Mouse (Mus musculus): Measurements from ENCODE around the gene Prss23.
A peak's percentile ranks its signal among the peaks of the same experiment; 100 is the strongest.

Prss23 gene

GRCm38 (mm10) chr7:89508672-89509071, 18.3 kb downstream of the Prss23 start:
- no peak for DNase-seq (ENCODE audit: low read depth, low spot score)

DNA sequence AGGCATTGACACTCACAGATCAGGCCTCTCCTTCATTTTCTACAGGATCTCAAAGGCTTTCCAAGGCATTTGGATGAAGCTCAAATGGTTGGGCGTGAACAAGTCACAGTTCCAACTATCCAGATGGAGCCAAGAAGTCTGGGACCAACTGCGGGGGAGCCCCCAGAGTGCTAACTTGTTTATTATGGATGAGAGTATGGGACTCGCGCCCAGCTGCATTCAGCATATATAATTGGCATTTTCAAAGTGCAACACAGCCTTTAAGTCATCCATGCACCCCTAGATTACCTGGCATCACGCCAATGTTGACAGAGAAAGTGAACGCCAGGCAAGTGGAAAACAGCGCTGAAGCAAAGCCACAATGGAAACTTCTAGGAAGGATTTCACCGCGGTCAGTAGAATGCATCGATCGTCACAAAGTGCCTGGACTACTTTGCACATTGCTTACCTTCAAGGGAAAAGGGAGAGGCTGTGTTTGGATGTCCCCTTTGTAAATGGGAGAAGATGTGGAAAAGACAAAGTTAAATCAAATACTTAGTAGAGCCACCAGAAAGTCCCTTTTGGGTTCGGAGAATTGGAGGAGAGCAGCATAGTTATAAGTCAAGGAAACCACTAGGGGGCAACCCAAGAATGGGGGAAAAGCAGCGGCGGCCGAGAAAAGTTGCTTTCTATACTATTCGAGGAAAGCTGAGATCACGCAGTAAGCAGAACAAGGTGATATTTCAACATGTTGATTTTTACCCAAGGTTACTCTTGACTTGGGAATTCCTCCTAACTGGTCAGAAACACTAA, 27.3 kb downstream of the Prss23 start:
- DNase-seq (ENCODE audit: low read depth, low spot score), result peak; percentile 49

- no peak for DNase-seq (ENCODE audit: low read depth, low spot score)
These were observed 43.0 kb downstream of the Prss23 start for GRCm38 (mm10) chr7:89483769-89484568.

DNA sequence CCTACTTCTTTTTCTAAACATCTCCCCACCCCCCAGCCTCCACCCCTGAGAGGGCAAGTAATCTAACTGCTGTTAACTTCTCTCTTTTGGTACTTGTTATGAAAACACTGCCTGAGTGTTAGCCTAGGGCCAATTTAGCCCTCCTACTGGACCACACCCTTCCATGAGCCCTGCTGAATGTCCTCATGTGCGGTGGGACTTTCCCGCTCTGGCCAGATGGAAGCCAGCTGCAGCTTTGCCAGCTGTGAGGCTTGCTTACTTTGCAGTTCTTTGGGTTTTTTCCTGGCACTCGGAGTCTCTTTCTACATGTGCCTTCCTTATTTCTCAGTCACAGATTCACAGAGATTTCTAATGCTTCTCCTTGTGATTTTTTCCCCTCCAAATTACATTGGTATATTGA, 45.3 kb downstream of the Prss23 start:
- no peak for DNase-seq (ENCODE audit: low read depth, low spot score)

DNA sequence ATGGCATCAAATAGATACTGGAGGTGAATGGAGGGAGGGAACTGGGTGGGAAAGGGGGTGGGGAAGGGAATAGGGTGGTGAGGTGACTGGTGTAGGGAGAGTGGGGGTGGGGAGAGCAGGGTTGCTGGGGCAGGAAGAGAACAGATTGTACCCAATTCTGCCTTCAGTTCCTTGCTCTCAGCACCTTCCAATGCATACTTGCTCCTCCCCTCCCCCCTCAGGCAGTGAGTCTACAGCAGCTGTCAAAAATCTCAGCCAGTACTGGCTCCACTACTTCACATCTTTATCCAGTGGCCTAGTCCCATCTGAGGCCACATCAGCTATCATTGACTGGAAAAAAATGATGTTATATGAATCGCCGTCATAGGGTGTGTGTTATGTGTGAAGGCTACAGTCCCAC, 48.5 kb downstream of the Prss23 start:
- no peak for DNase-seq (ENCODE audit: low read depth, low spot score)

- peak; percentile 51 for DNase-seq (ENCODE audit: low read depth, low spot score)
These were observed 49.5 kb downstream of the Prss23 start for GRCm38 (mm10) chr7:89477294-89477999.

GRCm38 (mm10) chr7:89473442-89473841, 53.5 kb downstream of the Prss23 start:
- no peak for DNase-seq (ENCODE audit: low read depth, low spot score)

- no peak for DNase-seq (ENCODE audit: low read depth, low spot score)
These were observed 63.0 kb downstream of the Prss23 start for GRCm38 (mm10) chr7:89463775-89464592.

GRCm38 (mm10) chr7:89463246-89463645, 63.7 kb downstream of the Prss23 start:
- DNase-seq (ENCODE audit: low read depth, low spot score), result no peak

DNA sequence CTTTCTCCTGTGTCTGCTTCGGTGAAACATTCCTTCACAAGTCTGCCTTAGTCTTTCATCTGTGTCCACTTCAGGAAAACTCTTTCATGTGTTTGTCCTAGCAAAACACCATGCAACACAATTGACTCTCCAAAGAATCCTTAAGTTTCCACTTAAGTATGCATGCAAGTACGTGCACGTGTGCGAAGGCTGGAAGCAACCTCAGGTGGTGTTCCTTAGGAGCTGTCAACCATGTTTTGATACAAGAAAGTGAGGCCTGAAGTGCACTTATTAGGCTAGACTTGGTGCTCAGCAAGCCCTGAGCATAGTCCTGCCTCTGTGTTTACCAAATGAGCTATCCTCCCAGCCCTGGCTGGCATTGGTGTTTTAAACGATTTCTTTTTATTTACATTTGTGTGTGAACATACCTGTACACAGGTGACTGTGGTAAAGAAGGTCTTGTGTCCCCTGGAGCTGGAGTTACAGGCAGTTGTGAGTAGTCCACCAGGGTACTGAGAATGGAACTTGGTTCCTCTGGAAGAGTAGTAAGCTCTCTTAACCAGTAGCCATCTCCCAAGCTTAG, 64.3 kb downstream of the Prss23 start:
- no peak for DNase-seq (ENCODE audit: low read depth, low spot score)

DNA sequence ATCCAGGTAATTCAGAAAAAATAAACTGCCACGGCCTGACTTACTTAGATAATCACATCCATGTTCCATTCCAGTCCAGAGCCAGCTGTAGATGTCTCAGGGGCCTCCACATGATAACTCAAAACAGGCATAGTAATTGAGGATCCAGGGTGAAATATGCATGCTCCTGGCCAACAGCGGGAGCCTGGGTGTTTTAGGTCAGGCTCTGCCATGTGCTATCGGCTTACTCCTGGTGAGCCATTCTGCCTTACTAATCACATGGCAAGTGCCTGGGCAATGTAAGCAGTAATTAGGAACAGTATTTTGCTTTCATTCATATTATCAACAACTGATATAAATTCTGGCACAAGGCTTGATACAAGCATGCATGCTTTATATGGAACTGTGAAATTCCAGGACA, 65.6 kb downstream of the Prss23 start:
- DNase-seq (ENCODE audit: low read depth, low spot score), result no peak

GRCm38 (mm10) chr7:89460911-89461310, 66.1 kb downstream of the Prss23 start:
- no peak for DNase-seq (ENCODE audit: low read depth, low spot score)

GRCm38 (mm10) chr7:89459691-89460090, 67.3 kb downstream of the Prss23 start:
- DNase-seq (ENCODE audit: low read depth, low spot score), result no peak
